Mouse (Mus musculus) kidney, postnatal 25 days (tissue): ENCODE data around the gene Braf.

ENCODE experiments used
- DNase-seq, 2 experiments: peaks; one replicate each; pipeline ENCODE4 v3.0.0; 2021; ENCODE audit warnings: mixed read lengths in 2 of 2

Braf gene

GRCm38 (mm10) chr6:39554888-39555647 is 170.2 kb downstream of the Braf start:
- DNase-seq, result no peak
